Mouse (Mus musculus) brain, embryonic 18.5 days (tissue): Measurements from ENCODE around the gene Ip6k1.

Experiments used
- DNase-seq: peaks from one replicate; pipeline ENCODE4 v3.0.0-alpha.2; 2012; ENCODE audit warnings: low read depth, low spot score

Ip6k1 gene

DNA sequence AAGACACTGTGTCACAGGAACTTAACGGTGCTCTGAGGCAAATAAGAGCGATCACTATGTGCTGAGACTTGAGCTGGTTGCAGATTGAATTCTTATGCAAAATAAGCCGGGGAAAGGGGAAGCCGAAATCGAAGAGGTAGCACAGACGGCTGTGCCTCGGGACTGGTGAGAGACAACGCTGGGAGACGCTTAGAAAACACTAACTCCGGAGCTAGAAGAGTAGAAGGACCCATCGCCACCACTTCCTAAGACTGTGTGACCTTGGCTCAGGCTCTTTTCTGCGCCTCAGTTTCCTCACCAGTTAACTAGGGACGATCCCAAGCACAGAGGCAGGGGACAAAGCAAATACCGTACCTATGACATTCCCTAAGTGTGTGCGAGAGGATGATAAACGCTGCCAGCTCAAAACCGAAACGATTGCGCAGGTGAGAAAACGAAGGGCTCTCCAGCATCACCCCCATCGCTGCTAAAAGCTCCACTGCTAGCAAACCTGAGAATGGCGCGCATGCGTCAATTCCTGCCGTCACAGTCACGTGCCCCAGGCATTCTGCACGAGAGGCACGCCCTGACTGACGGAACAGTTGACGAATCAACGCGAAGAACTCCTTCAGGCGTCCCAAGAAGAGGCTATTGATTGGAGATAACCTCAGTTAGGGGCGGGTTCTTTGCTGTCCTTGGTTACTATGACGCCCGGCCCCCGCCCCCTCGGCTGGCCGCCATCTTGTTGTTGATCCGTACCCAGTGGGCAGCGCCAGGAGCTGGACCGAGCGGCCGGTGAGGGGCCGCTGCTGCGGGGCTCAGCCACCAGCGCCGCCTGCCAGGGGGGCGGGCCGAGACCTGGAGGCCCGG, at the start of gene Ip6k1:
Ip6k1 (plus strand) TSS at position 580 of the 849 bp plus-strand sequence.
- peak; percentile 100 for DNase-seq

GRCm38 (mm10) chr9:107955613-107956289, 46.5 kb upstream of the Ip6k1 start:
- no peak for DNase-seq

GRCm38 (mm10) chr9:107957141-107957540, 45.2 kb upstream of the Ip6k1 start:
- DNase-seq, result no peak

DNA sequence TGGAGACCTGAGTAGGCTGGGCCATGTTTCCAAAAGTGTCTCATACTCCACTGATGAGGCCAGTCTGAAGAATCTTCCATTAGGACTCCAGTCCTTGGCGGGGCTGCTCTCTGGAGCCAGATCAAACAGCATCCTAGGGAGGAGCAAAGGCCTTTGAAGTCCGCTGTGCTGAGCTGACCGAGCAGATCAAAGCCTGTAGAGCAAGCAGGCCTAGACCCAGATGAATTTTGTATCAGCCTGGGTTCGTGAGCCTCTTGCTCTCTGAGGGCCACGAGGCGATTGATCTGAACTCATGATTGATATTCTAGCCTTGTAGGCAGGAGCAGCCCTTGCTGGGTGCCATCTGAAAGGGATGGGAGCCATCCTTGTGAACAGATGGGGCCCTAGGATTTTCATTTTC, 42.4 kb upstream of the Ip6k1 start:
- no peak for DNase-seq

DNA sequence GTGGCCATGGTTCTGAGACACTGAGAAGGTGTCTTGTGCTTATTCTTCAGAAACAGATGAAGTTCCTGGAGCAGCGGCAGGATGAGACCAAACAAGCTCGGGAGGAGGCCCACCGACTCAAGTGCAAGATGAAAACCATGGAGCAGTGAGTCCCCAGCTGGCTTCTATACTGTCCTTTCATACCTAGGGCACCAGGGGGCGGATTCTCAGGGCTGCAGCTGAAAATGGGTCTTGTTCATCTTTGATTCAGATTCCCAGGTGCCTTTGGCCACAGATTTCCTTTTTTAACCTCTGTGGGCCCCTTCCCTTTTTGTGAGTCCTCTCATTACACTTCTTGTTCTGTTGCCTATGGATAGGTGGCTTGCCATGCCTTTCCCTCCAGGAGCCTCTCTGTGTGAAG, 41.4 kb upstream of the Ip6k1 start:
- DNase-seq, result no peak

DNA sequence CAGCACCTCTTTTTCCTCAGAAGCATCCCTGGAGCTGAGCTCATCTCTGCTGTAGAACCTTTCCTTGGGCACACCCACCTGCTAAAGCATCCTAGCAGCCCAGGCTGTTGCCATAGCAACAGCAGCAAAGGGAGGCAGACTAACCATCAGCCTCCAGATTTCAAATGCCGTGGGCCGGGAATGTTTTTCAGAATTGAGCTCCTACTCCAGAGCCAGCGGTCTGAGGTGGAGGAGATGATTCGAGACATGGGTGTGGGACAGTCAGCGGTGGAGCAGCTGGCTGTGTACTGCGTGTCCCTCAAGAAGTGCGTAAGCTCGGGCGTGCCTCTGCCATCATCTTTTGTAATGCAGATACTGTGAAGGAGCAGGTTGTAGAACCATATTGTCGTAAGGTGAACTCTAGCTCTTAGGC, 40.9 kb upstream of the Ip6k1 start:
- peak; percentile 74 for DNase-seq

DNA sequence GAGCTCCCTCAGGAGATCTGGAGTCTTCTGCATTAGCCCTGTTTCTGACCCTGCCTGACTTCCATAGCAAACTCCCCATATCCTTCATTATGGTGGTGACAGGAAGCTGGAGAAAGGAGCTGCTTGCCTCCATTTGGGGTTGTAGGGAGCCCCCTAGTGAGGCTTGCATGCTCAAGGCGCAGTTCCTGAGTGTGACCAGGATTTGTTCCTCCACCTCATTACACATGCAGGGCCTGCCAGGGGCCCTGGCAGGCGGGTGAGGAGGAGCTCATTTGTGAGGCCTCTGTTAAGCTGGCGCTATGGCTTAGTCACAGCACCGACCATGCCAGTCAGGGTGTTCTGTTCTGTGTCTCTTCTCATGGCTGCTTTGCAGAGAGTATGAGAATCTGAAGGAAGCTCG, 40.4 kb upstream of the Ip6k1 start:
- no peak for DNase-seq

GRCm38 (mm10) chr9:107962916-107963315, 39.4 kb upstream of the Ip6k1 start:
- no peak for DNase-seq

GRCm38 (mm10) chr9:107963700-107964099, 38.6 kb upstream of the Ip6k1 start:
- DNase-seq, result no peak

DNA sequence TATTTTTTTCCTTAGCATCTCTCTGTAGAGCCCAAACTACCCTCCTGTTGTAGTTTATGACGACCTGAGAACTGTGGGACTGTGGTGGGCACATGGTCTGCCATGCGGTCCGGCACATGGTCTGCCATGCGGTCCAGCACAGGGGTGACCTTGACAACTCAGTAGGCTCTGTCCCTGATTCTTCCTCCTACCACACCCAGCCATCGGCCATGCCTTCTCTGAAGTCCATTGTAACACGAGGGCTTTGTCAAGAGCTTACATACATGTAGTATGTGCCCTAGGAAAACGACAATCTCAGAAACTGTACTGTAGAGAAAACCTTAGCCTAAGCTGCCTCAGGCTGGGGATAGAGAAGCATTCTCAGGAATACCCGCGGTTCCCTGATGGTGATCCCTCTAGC, 37.6 kb upstream of the Ip6k1 start:
- DNase-seq, result no peak

- DNase-seq, result no peak
These were observed 35.6 kb upstream of the Ip6k1 start for GRCm38 (mm10) chr9:107966676-107967075.

DNA sequence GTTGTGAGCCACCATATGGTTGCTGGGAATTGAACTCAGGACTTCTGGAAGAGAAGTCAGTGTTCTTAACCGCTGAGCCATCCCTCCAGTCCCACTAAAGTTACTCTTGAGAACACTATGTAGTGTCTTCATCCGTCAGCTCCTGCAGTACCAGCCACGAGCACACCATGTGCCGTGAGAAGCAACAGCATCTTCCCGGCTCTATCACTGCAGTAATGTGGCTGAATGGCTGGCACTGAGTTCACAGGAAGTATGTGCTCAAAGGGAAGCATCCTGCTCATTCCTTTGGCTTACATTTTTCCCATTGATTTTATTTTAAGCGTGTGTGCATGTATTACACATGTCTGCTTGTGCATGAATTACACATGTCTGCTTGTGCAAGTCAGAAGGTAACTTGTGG, 34.9 kb upstream of the Ip6k1 start:
- DNase-seq, result no peak

DNA sequence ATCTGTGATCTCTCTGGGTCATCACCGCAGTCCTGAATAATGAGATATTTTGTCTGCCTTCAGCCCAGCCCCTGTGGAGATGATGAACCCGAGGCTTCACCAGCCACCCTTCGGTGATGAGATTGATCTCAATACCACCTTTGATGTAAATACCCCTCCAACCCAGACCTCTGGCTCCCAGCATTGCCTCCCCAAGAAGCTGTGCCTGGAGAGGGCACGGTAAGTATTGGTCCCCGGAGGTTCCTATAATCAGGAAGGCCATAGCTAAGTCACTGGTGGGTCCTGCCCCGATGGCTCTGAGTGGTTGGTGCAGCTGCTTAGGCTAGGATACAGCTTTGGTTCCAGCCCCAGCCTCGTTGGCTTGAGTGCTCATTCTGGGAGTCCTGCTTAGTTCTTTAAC, 33.8 kb upstream of the Ip6k1 start:
- no peak for DNase-seq

GRCm38 (mm10) chr9:107970311-107970710, 32.0 kb upstream of the Ip6k1 start:
- DNase-seq, result no peak

GRCm38 (mm10) chr9:107971690-107972541, 30.4 kb upstream of the Ip6k1 start:
- DNase-seq, result no peak

- no peak for DNase-seq
These were observed 27.7 kb upstream of the Ip6k1 start for GRCm38 (mm10) chr9:107974491-107975171.

GRCm38 (mm10) chr9:107975399-107976386, 26.6 kb upstream of the Ip6k1 start, which contains the start of gene Uba7:
TSS of gene Uba7 (plus strand) at chr9:107975505.
- no peak for DNase-seq

DNA sequence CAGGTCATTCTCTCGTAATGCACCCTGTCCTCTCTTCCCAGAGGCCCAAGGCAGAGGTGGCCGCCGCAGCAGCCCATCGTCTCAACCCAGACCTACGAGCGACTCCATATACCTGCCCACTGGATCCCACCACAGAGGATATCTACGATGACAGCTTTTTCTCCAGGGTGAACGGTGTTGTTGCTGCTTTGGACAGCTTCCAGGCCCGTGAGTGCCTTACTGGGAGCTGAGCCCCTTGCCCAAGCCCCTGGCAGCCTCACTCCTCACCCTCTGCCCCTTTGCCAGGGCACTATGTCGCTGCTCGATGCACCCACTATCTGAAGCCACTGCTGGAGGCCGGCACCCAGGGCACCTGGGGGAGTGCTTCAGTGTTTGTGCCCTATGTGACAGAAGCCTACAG, 23.5 kb upstream of the Ip6k1 start:
- no peak for DNase-seq

DNA sequence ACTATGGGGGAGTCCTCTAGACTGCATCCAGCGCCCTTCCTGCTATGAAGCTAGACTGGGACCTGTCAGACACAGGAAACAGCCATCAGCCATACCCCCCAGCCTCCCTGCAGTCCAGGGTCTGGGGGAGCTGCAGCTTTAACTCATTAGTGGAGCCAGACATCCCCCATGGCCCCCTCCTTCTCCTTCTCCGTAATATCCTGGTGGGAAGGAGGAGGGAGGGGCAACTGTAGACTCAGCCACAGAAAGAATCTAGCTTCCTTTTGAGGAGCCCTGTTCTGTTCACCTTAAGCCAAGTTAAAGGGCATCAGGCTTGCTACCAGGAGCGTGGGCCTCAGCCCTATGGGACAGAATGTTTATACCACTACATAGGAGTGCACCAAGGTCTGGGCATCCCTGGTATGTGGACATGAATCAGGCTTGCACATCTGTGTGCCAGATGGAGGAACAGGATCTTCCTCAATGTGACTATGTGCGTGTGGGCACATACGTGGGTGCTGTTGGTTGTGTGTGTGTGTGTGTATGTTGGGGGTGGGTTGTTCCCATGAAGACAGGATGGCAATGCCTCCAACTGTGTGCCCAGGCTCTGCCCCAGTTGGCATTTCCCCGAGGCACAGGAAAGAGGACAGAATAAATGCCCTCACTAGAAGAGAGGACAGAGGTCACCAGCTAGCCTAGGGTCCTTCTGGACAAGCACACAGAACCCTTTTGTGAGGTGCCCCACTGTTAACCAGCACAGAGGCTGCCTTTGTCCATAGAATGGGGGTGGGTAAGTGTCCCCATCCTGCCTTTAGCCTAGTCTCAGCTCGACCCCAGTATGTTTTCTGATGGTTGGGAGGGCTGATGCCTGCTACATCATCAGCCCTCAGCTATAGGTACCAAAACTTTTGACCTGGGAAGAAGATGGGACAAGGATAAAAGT, 20.4 kb upstream of the Ip6k1 start:
- no peak for DNase-seq
